Mouse (Mus musculus) left cerebral cortex, postnatal 4 days (tissue): Measurements from ENCODE around the gene 6030458C11Rik. TPM values are rescaled to one million over a fixed set of nuclear protein-coding genes. Genes with fewer than 3 reads are reported as not detected.

Experiments
- DNase-seq: peaks from one replicate; pipeline ENCODE4 v3.0.0-alpha.2; 2022
- intact Hi-C: fragments of 180-260 bp; cut with DNase I; formaldehyde crosslinking; loops from one replicate; pipeline ENCODE4 v1.15.1; 2025
- microRNA-seq: library from miRNA; unstranded; fragments of <30 nt; microRNA quantifications from one replicate; pipeline ENCODE4 v1.2.0, GENCODE M21; 2022
- total RNA-seq, 2 experiments: library from RNA; stranded (reverse); gene quantifications; 2 replicates each; pipeline ENCODE4 v1.2.3; 2021

Gene 6030458C11Rik
- total RNA-seq, 2 experiments from 2014 or later: 26.8 to 29.0 TPM

DNA sequence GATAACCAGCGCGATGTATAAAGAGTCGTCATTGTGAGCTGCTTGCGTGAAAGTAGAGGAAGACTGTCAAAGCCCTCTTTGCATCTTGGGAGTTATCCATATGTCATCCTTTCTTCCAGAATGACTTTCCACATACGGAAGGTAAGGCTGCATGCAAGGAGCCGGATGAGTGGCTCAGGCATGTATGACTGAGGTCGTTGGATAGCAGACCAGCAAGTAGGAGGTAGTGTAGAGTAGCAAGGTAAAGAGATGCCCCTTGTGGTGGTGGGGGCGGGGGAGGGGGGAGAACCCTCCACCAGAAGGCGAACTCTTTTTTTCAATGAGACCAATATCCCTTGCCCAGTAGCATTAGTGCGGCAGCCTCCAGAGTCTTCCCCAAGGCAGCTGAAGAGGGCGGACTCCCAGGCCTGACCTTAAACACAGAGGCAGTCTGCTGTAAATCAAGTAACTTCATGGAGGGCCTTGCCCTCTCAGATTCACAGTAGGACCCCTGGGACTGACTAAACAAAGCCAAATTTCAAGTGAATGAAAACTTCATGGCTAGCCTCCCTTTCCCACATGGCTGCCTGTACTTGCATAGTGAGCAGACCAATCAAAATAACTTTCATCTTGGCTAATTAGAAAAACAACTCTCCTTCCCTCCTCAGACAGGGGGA, 62.1 kb downstream of the 6030458C11Rik start:
- intact Hi-C loops: no loop called here

DNA sequence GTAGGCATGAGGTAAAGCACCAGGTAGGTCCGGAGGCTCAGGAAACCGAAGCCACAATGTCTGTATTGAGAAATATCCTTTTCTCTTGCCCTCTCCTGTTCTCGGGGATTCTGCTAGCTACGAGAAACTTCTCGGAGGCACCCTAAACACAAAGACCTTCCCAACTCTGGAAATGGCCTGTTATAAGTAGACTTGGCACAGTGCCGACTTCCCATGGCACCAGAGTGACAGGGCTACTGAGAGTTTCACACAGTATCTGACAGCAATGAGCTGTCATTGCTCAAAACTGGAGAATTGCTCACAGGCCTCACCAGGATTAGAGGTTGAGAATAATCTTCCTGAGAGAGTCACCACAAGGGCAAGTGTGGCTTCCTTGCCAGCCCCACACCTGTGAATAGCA, 63.7 kb downstream of the 6030458C11Rik start:
- no peak for DNase-seq
- intact Hi-C loops: no loop called here

More for the DNA sequence above, 62.1 kb downstream of the 6030458C11Rik start:
- no peak for DNase-seq

DNA sequence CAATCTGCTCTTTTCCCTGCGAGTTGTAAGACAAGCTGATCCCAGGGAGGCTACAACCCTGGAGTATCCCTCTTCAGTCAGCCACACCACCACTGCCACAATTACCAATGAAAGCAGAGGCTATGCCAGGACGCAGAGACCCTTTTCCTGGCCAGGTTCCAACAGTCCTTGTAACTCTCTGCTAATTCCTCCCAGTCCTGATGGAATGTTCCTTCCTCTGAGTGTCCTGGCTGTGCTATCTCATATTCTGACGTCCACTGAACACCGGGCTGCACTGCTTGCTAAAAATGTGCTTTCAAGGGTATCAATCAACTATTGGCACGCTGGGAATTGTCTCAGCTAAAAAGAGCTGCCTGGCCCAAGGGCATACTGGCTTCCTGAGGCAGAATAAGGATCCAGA, 66.0 kb downstream of the 6030458C11Rik start:
- no peak for DNase-seq

More for the DNA sequence above, 66.0 kb downstream of the 6030458C11Rik start:
- intact Hi-C loops: no loop called here

Small RNA genes within 50 kb of the gene (microRNA-seq; reads per million reads assigned to microRNA genes)
- not detected for gene Gm47288

Other genes starting within 250 kb of the 6030458C11Rik start
- 100 to 1,000 TPM in 1 of 2 experiments, 10 to 100 TPM in 1; 87.8 to 107 TPM for gene Pdzd2, start 84.7 kb downstream of the 6030458C11Rik start, total RNA-seq
- 100 to 1,000 TPM; 111 to 114 TPM for gene Drosha, start 166 bp upstream of the 6030458C11Rik start, total RNA-seq